Comparison of ENCODE assay signal across 15 mouse cellular contexts in the genomic region with DNA sequence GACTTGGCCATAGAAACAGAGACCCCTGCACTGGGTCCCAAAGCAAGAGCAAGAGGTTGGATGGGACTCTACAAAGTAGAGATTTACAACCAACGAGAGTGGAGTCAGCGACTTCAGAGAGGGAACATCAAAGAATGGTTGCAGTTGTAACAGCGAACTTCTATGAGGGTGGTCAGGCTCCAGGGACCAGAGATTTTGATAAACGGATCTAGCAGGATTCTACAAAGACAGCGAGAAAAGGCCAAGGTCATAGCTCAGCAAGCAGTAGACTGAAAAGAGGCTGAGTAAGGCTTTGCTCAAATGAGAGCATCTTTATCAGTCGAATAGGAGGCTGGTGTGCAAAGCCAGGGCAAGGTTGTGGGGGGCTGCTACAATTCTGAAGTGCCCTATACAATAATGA. TPM values are rescaled to one million over a fixed set of nuclear protein-coding genes. Genes with fewer than 3 reads are reported as not detected.
DNase-seq lines count a peak whose midpoint lies in the region; ATAC-seq lines count a peak whose summit lies in the region.
"Had no signal": no experiment of that assay in that cellular context is flagged by ENCODE, and none has a peak within 500 bp of the region (broad histone marks: within the 10 kb centered on the region; RNA-seq: fewer than 3 reads in every experiment).

No protein-coding gene starts in this region.

- peak; percentile 68 for DNase-seq in adrenal gland, adult 2 months
- no peak for DNase-seq in adrenal gland, postnatal 4 days (ENCODE audit: low spot score in 2 of 2)
- DNase-seq in adrenal gland, adult 8-10 months, result peak; percentile 40
- DNase-seq in adrenal gland, postnatal 10 days, result peak; percentile 49
- peak; percentile 38 to 66 for DNase-seq in adrenal gland, postnatal 36 days
- DNase-seq in urinary bladder, postnatal 10 days (ENCODE audit: low spot score), result no peak
- DNase-seq: cerebellum, adult 11-12 months; cerebellum, adult 2 months; cerebellum, adult 9-10 months; cerebellum, postnatal 10 days; cerebellum, postnatal 25 days; forebrain, postnatal 0 days had no signal

- no peak for ATAC-seq in erythroblast, adult 5-6 weeks (replicated peaks; ENCODE audit: low FRiP score, poor library complexity, severe bottlenecking)
- ATAC-seq: forebrain, embryonic 13.5 days; forebrain, embryonic 15.5 days; forebrain, postnatal 0 days had no signal

RNA-seq across cellular contexts. Expression of gene Rbpj, which starts 13.2 kb away (rescaled TPM):
- 10 to 100 TPM; 25.8 to 40.7 TPM for total RNA-seq in adrenal gland, adult 2 months (2021)
- polyA plus RNA-seq in adrenal gland, adult 2 months (2012; rRNA removed), result 7.0 and 7.9 TPM in 2 replicates
- 10 to 100 TPM; 54.6 to 62.2 TPM for total RNA-seq in adrenal gland, postnatal 4 days (2021)
- 10 to 100 TPM; 37.6 to 53.7 (median 46.0) TPM for total RNA-seq in adrenal gland, adult 8-10 months (2022)
- total RNA-seq in adrenal gland, postnatal 10 days (2021), result 10 to 100 TPM; 39.4 to 49.0 TPM
- total RNA-seq in adrenal gland, postnatal 36 days (2021), result 10 to 100 TPM; 39.4 to 44.5 TPM
- 13.4 and 15.2 TPM in 2 replicates for total RNA-seq in erythroblast, adult 5-6 weeks (2015; ENCODE audit: low replicate concordance)
- total RNA-seq in erythroblast, adult 5-6 weeks (2017; ENCODE audit: low replicate concordance), result 9.6 and 10.0 TPM in 2 replicates

Comparison
In these comparisons a context has a peak if more than half of its experiments do, and no peak if none do; other contexts are left out.
1. DNase-seq: peak in adrenal gland, adult 2 months (single experiment), adrenal gland, adult 8-10 months (single experiment), adrenal gland, postnatal 10 days (single experiment) and adrenal gland, postnatal 36 days (2 of 2); none in adrenal gland, postnatal 4 days (0 of 2) and urinary bladder, postnatal 10 days (single experiment).